Mouse (Mus musculus): ENCODE measurements at regions not wholly inside any gene's neighbourhood (a gene's known extent, or its start where the extent isn't known, plus 50 kb on each side); places are given as distances from the start of the nearest gene placed in this dataset.
"Not testable (repeated sequence)": the region's sequence is repeated elsewhere in the genome, so short reads cannot be mapped to it uniquely, and the experiment has no call there.

- WGBS = 90% methylated on average over 5 of the region's 5 CpGs
- no peak overlapping the region for H3K27ac ChIP-seq (ENCODE audit: low read depth, low read length)
- no peak for ATAC-seq (replicated peaks; ENCODE audit: low FRiP score)
- DNase-seq (ENCODE audit: low spot score) = no peak
- no peaks in the 10 kb centered on the region for H3K4me1 ChIP-seq (replicated peaks; ENCODE audit: control insufficient read depth, insufficient read depth, low read length)
- no peaks in the 10 kb centered on the region for H3K9me3 ChIP-seq (ENCODE audit: control insufficient read depth, low read length)
- H3K4me3 ChIP-seq (ENCODE audit: low read depth, low read length) = no peak overlapping the region
- H3K9ac ChIP-seq (ENCODE audit: low read length) = no peak overlapping the region
- no peaks in the 10 kb centered on the region for H3K36me3 ChIP-seq (ENCODE audit: control insufficient read depth, insufficient read depth, low read length)
- H3K4me2 ChIP-seq (ENCODE audit: low read depth, low read length, severe bottlenecking) = no peak overlapping the region
- H3K27me3 ChIP-seq (ENCODE audit: control insufficient read depth, insufficient read depth, low read length) = no peaks in the 10 kb centered on the region
These were observed 66.4 kb downstream of the Xrcc2 start for GRCm38 (mm10) chr5:25639187-25639586.

GRCm38 (mm10) chr5:25638097-25638496 lies 67.5 kb downstream of the Xrcc2 start:
- Histone ChIP-seq H3K4me3 (ENCODE audit: low read depth, low read length) (no peak overlapping the region), H3K4me2 (ENCODE audit: low read depth, low read length, severe bottlenecking) (no peak overlapping the region), H3K4me1 (replicated peaks; ENCODE audit: control insufficient read depth, insufficient read depth, low read length) (no peaks in the 10 kb centered on the region), H3K27ac (ENCODE audit: low read depth, low read length) (no peak overlapping the region), H3K9ac (ENCODE audit: low read length) (no peak overlapping the region), H3K27me3 (ENCODE audit: control insufficient read depth, insufficient read depth, low read length) (no peaks in the 10 kb centered on the region), H3K36me3 (ENCODE audit: control insufficient read depth, insufficient read depth, low read length) (no peaks in the 10 kb centered on the region), H3K9me3 (ENCODE audit: control insufficient read depth, low read length) (no peaks in the 10 kb centered on the region)
- ATAC-seq (replicated peaks; ENCODE audit: low FRiP score) (no peak), DNase-seq (ENCODE audit: low spot score) (no peak)

DNA sequence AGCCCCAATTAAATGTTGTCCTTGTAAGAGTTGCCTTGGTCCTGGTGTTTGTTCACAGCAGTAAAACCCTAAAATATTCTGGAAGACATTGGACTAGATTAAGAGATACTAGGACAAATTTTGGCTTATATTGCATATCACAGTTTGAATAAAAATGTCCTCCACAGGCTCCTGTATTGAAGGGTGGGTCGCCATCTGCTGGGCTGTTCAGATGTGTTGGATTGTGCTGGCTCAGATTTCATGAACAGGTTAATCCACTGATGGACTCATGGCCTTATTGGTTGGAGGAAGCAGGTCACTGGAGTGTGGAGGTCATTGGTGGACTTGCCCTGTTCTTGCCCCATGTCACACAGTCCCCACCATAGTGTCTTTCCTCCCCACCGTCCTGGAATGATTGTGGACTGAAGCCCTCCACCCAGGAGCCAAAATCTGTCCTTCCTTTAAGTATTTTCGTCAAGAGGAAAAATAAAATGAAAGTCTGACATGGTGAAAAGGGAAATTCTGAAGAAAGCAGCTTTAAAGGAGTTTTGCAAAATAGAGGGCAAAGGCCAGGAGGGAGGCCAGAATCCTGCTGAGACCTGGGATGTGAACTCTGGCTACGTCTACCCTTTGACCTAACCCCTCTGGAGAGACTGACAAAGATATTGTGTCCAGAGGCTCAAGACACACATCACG lies 72.6 kb downstream of the Xrcc2 start:
- Histone ChIP-seq H3K27ac (ENCODE audit: low read depth, low read length) (no peak overlapping the region), H3K4me2 (ENCODE audit: low read depth, low read length, severe bottlenecking) (no peak overlapping the region), H3K36me3 (ENCODE audit: control insufficient read depth, insufficient read depth, low read length) (no peaks in the 10 kb centered on the region), H3K27me3 (ENCODE audit: control insufficient read depth, insufficient read depth, low read length) (no peaks in the 10 kb centered on the region), H3K4me3 (ENCODE audit: low read depth, low read length) (no peak overlapping the region), H3K9me3 (ENCODE audit: control insufficient read depth, low read length) (no peaks in the 10 kb centered on the region), H3K4me1 (replicated peaks; ENCODE audit: control insufficient read depth, insufficient read depth, low read length) (no peaks in the 10 kb centered on the region), H3K9ac (ENCODE audit: low read length) (no peak overlapping the region)
- 61% methylated on average over 5 of the region's 5 CpGs for WGBS
- DNase-seq (ENCODE audit: low spot score) (no peak), ATAC-seq (replicated peaks; ENCODE audit: low FRiP score) (no peak)

- H3K9ac ChIP-seq (ENCODE audit: low read length) = no peak overlapping the region
- H3K36me3 ChIP-seq (ENCODE audit: control insufficient read depth, insufficient read depth, low read length) = no peaks in the 10 kb centered on the region
- ATAC-seq (replicated peaks; ENCODE audit: low FRiP score) (no peak), DNase-seq (ENCODE audit: low spot score) (no peak)
- no peaks in the 10 kb centered on the region for H3K27me3 ChIP-seq (ENCODE audit: control insufficient read depth, insufficient read depth, low read length)
- H3K4me1 ChIP-seq (replicated peaks; ENCODE audit: control insufficient read depth, insufficient read depth, low read length) = no peaks in the 10 kb centered on the region
- no peak overlapping the region for H3K4me2 ChIP-seq (ENCODE audit: low read depth, low read length, severe bottlenecking)
- no peaks in the 10 kb centered on the region for H3K9me3 ChIP-seq (ENCODE audit: control insufficient read depth, low read length)
- H3K4me3 ChIP-seq (ENCODE audit: low read depth, low read length) = no peak overlapping the region
- H3K27ac ChIP-seq (ENCODE audit: low read depth, low read length) = no peak overlapping the region
- WGBS = 83% methylated on average over 4 of the region's 4 CpGs
These were observed 75.9 kb downstream of the Xrcc2 start for GRCm38 (mm10) chr5:25629731-25630130.

GRCm38 (mm10) chr5:25628504-25628903 lies 77.1 kb downstream of the Xrcc2 start:
- no peak for ATAC-seq (replicated peaks; ENCODE audit: low FRiP score)
- no peak overlapping the region for H3K27ac ChIP-seq (ENCODE audit: low read depth, low read length)
- H3K9ac ChIP-seq (ENCODE audit: low read length) = no peak overlapping the region
- H3K9me3 ChIP-seq (ENCODE audit: control insufficient read depth, low read length) = no peaks in the 10 kb centered on the region
- no peak for DNase-seq (ENCODE audit: low spot score)
- no peaks in the 10 kb centered on the region for H3K27me3 ChIP-seq (ENCODE audit: control insufficient read depth, insufficient read depth, low read length)
- no peaks in the 10 kb centered on the region for H3K4me1 ChIP-seq (replicated peaks; ENCODE audit: control insufficient read depth, insufficient read depth, low read length)
- H3K4me2 ChIP-seq (ENCODE audit: low read depth, low read length, severe bottlenecking) = no peak overlapping the region
- 93% methylated on average over 5 of the region's 5 CpGs for WGBS
- H3K36me3 ChIP-seq (ENCODE audit: control insufficient read depth, insufficient read depth, low read length) = no peaks in the 10 kb centered on the region
- no peak overlapping the region for H3K4me3 ChIP-seq (ENCODE audit: low read depth, low read length)

- Histone ChIP-seq H3K9me3 (ENCODE audit: control insufficient read depth, low read length) (no peaks in the 10 kb centered on the region), H3K27ac (ENCODE audit: low read depth, low read length) (no peak overlapping the region), H3K4me3 (ENCODE audit: low read depth, low read length) (no peak overlapping the region), H3K4me1 (replicated peaks; ENCODE audit: control insufficient read depth, insufficient read depth, low read length) (no peaks in the 10 kb centered on the region), H3K9ac (ENCODE audit: low read length) (no peak overlapping the region), H3K36me3 (ENCODE audit: control insufficient read depth, insufficient read depth, low read length) (no peaks in the 10 kb centered on the region), H3K27me3 (ENCODE audit: control insufficient read depth, insufficient read depth, low read length) (no peaks in the 10 kb centered on the region), H3K4me2 (ENCODE audit: low read depth, low read length, severe bottlenecking) (no peak overlapping the region)
- DNase-seq (ENCODE audit: low spot score) (no peak), ATAC-seq (replicated peaks; ENCODE audit: low FRiP score) (no peak)
- WGBS = 89% methylated on average over 5 of the region's 5 CpGs
These were observed 78.5 kb downstream of the Xrcc2 start for GRCm38 (mm10) chr5:25627086-25627485.

- no peaks in the 10 kb centered on the region for H3K27me3 ChIP-seq (ENCODE audit: control insufficient read depth, insufficient read depth, low read length)
- no peak for DNase-seq (ENCODE audit: low spot score)
- H3K4me2 ChIP-seq (ENCODE audit: low read depth, low read length, severe bottlenecking) = no peak overlapping the region
- H3K9me3 ChIP-seq (ENCODE audit: control insufficient read depth, low read length) = no peaks in the 10 kb centered on the region
- H3K4me1 ChIP-seq (replicated peaks; ENCODE audit: control insufficient read depth, insufficient read depth, low read length) = no peaks in the 10 kb centered on the region
- 89% methylated on average over 1 of the region's 1 CpGs for WGBS
- ATAC-seq (replicated peaks; ENCODE audit: low FRiP score) = no peak
- no peak overlapping the region for H3K27ac ChIP-seq (ENCODE audit: low read depth, low read length)
- no peak overlapping the region for H3K9ac ChIP-seq (ENCODE audit: low read length)
- H3K4me3 ChIP-seq (ENCODE audit: low read depth, low read length) = no peak overlapping the region
- H3K36me3 ChIP-seq (ENCODE audit: control insufficient read depth, insufficient read depth, low read length) = no peaks in the 10 kb centered on the region
These were observed 81.6 kb downstream of the Xrcc2 start for GRCm38 (mm10) chr5:25624029-25624428.

- H3K4me2 ChIP-seq (ENCODE audit: low read depth, low read length, severe bottlenecking) = no peak overlapping the region
- H3K4me1 ChIP-seq (replicated peaks; ENCODE audit: control insufficient read depth, insufficient read depth, low read length) = no peaks in the 10 kb centered on the region
- H3K9ac ChIP-seq (ENCODE audit: low read length) = no peak overlapping the region
- 86% methylated on average over 5 of the region's 5 CpGs for WGBS
- no peaks in the 10 kb centered on the region for H3K36me3 ChIP-seq (ENCODE audit: control insufficient read depth, insufficient read depth, low read length)
- H3K27me3 ChIP-seq (ENCODE audit: control insufficient read depth, insufficient read depth, low read length) = no peaks in the 10 kb centered on the region
- H3K27ac ChIP-seq (ENCODE audit: low read depth, low read length) = no peak overlapping the region
- no peaks in the 10 kb centered on the region for H3K9me3 ChIP-seq (ENCODE audit: control insufficient read depth, low read length)
- H3K4me3 ChIP-seq (ENCODE audit: low read depth, low read length) = no peak overlapping the region
- ATAC-seq (replicated peaks; ENCODE audit: low FRiP score) (no peak), DNase-seq (ENCODE audit: low spot score) (no peak)
These were observed 85.8 kb downstream of the Xrcc2 start for GRCm38 (mm10) chr5:25619872-25620271.

GRCm38 (mm10) chr5:25619337-25619736 lies 86.3 kb downstream of the Xrcc2 start:
- DNase-seq (ENCODE audit: low spot score); H3K9ac ChIP-seq (ENCODE audit: low read length); H3K4me2 ChIP-seq (ENCODE audit: low read depth, low read length, severe bottlenecking); H3K27me3 ChIP-seq (ENCODE audit: control insufficient read depth, insufficient read depth, low read length); H3K4me1 ChIP-seq (replicated peaks; ENCODE audit: control insufficient read depth, insufficient read depth, low read length); ATAC-seq (replicated peaks; ENCODE audit: low FRiP score); H3K27ac ChIP-seq (ENCODE audit: low read depth, low read length); H3K36me3 ChIP-seq (ENCODE audit: control insufficient read depth, insufficient read depth, low read length); H3K4me3 ChIP-seq (ENCODE audit: low read depth, low read length); H3K9me3 ChIP-seq (ENCODE audit: control insufficient read depth, low read length): not testable (repeated sequence)
- WGBS = 77% methylated on average over 2 of the region's 2 CpGs

All from forebrain, embryonic 11.5 days (tissue).